Mouse (Mus musculus) forebrain, embryonic 16.5 days (tissue): Measurements from ENCODE around the gene Smarca4. TPM values are rescaled to one million over a fixed set of nuclear protein-coding genes. Genes with fewer than 3 reads are reported as not detected.
A peak's percentile ranks its signal among the peaks of the same experiment; 100 is the strongest.

ENCODE experiments used
- ATAC-seq: fragments of 200-750 bp; cut with Nextera tagmentation; 2 replicates; pipeline ENCODE4 v1.8.0; 2017; ENCODE audit warnings: mild to moderate bottlenecking, moderate library complexity
- H3K27ac ChIP-seq: fragments of 300-500 bp; sonication (generic); 2 replicates; pipeline ENCODE4 v1.5.1; 2014; ENCODE audit warnings: low read length, control low read depth
- H3K27me3 ChIP-seq: fragments of 300-500 bp; sonication (generic); replicated peaks from 2 replicates; pipeline ENCODE4 v1.6.1; 2014; ENCODE audit warnings: low read length; ENCODE audit not compliant: control insufficient read depth, insufficient read depth
- H3K36me3 ChIP-seq: fragments of 300-500 bp; sonication (generic); 2 replicates; pipeline ENCODE4 v1.6.1; 2014; ENCODE audit not compliant: control insufficient read depth, insufficient read depth
- H3K4me1 ChIP-seq: fragments of 300-500 bp; sonication (generic); replicated peaks from 2 replicates; pipeline ENCODE4 v1.6.1; 2014; ENCODE audit warnings: low read length; ENCODE audit not compliant: control insufficient read depth, insufficient read depth
- H3K4me2 ChIP-seq: fragments of 300-500 bp; sonication (generic); 2 replicates; pipeline ENCODE4 v1.6.1; 2014; ENCODE audit warnings: mild to moderate bottlenecking, low read length, control low read depth
- H3K4me3 ChIP-seq: fragments of 300-500 bp; sonication (generic); replicated peaks from 2 replicates; pipeline ENCODE4 v1.5.1; 2014; ENCODE audit warnings: mild to moderate bottlenecking, low read length, control low read depth
- H3K9ac ChIP-seq: fragments of 300-500 bp; sonication (generic); replicated peaks from 2 replicates; pipeline ENCODE4 v1.6.1; 2014; ENCODE audit warnings: low read depth, low read length, control low read depth
- H3K9me3 ChIP-seq: fragments of 300-500 bp; sonication (generic); 2 replicates; pipeline ENCODE4 v1.6.1; 2016; ENCODE audit warnings: low read length; ENCODE audit not compliant: control insufficient read depth
- WGBS: fragments of 180-500 bp; shearing (Covaris S2); extraction: QIAGEN DNeasy Blood & Tissue Kit; methylation state at CpG from one replicate; pipeline ENCODE4 v1.1.7; 2014; 5-methylcytosine and 5-hydroxymethylcytosine counted together
- polyA plus RNA-seq: library from polyadenylated mRNA; unstranded; fragments of >200 nt; fragmentation: Nextera tagmentation; extraction: Ambion mirVana; gene quantifications from 2 replicates; pipeline ENCODE4 v1.2.1, GENCODE M21; 2015

The Smarca4 gene
- polyA plus RNA-seq, 1 experiment from 2014 or later = 162 TPM

DNA sequence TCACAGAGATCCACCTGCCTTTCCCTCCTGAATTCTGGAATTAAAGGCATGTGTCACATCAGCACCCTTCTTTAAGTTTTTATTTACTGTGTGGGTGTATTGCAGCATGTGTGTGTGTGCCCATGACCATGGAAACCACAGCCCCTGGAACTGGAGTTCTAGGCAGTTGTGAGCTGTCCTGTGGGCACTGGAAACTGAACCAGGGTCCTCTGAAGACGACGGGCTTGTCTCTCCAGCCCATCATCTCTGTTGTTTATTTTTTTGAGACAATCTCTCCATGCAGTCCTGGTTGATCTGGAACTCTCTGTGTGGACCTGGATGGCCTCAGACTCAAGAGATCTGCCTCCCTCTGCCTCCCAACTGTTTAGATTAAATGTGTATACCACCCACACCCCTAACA, 101.0 kb downstream of the Smarca4 start:
- H3K9me3 ChIP-seq = no peaks in the 10 kb centered on the region
- 0 out of 2 replicates have a peak, but pooled peaks cover 3% of the 10 kb centered on the region for H3K4me1 ChIP-seq
- WGBS = 92% methylated on average over 2 of the region's 2 CpGs
- no peak overlapping the region for H3K9ac ChIP-seq
- H3K27me3 ChIP-seq = no peaks in the 10 kb centered on the region
- ATAC-seq = no peak
- no peak overlapping the region for H3K27ac ChIP-seq
- H3K36me3 ChIP-seq = no peaks in the 10 kb centered on the region
- H3K4me2 ChIP-seq = no peak overlapping the region
- no peak overlapping the region for H3K4me3 ChIP-seq

DNA sequence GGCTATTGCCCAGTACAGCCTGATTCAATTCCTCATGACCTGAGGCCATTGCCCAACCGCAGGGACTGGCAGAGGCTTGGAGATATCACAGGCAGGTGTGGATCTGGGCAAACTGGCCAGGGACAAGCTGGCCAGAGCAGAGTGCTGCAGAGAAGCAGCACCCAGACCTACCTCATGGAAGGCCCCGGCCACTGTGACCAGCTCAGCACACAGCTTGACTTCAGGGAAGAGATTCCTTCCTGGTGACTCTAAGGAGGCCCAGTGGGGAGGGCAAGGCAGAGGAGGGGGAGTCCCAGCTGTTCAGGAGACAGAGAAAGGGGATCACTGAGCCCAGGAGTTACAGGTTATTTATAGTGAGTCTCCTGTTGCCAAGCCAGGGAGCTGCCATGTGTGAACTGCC, 105.1 kb downstream of the Smarca4 start:
- no peak overlapping the region for H3K9ac ChIP-seq
- no peaks in the 10 kb centered on the region for H3K36me3 ChIP-seq
- peaks cover 21% of the 10 kb centered on the region for H3K4me1 ChIP-seq
- ATAC-seq = no peak
- H3K27ac ChIP-seq = no peak overlapping the region
- H3K4me3 ChIP-seq = no peak overlapping the region
- no peak overlapping the region for H3K4me2 ChIP-seq
- WGBS = 83% methylated on average over 2 of the region's 2 CpGs
- H3K9me3 ChIP-seq = no peaks in the 10 kb centered on the region
- H3K27me3 ChIP-seq = no peaks in the 10 kb centered on the region

DNA sequence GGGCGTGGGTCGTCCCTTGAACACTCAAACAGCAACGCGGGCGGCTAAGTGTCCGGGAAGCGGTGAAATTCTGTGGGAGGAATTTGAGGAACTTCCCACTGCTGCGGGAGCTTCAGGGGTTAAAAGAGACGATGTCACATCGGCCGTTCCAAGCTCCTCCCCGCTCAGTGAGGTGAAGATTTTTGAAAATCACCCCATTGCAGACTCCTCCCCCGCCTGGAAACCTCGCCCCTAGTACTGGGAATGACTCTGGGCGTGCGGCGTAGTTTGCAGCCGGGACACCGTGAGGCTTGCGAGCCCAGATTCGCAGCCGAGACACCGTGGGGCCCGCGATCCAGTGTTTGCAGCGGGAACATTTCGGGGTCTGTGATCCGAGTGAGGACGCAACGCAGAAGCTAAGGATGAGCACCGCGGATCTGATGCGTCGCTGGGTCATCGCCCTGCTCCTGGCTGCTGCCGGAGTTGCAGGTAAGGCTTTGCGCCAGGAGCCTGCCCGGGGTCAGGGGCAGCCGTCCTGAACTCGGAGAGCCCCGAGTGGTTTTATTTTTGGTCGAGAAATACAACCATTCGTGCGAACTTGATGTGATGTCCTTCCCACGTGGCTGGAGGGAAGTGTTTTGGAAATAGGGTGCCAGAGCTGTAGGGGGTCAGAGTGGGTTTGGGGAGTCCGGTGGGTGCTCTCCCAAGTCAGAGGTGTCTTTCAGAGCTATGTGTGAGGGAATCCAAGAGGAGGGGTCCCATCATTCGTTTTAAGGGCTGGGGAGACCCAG, 107.6 kb downstream of the Smarca4 start, which contains the start of gene Ldlr:
Gene Ldlr, plus strand, starts transcription at position 107 of the 770 bp plus-strand sequence.
- H3K36me3 ChIP-seq = no peaks in the 10 kb centered on the region
- peak; percentile 84 for ATAC-seq
- WGBS = under 1% methylated on average over 47 of the region's 47 CpGs

DNA sequence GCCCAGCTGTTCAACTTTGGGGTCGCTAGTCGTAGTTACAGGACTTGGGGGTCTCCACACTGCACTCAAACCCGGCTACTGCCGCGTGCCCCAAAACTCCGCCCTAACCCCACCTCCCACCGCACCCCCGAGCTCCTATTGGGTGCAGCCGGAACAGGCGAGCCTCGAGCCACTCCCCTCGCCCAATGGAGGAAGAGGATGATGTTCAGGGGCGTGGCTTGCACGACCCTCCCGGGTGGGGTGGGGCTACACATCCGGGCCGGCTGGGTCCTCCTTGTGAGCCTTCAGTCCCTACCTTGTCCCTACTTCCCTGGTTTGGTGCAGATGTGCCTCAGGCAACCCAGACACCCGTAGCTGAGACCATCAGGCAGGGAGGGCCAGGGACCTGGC, 108.2 kb downstream of the Smarca4 start:
- peak overlapping the region; percentile 92 for H3K27ac ChIP-seq
- H3K4me3 ChIP-seq = peak overlapping the region; percentile 70
- no peaks in the 10 kb centered on the region for H3K36me3 ChIP-seq
- H3K27me3 ChIP-seq = no peaks in the 10 kb centered on the region
- under 1% methylated on average over 16 of the region's 18 CpGs for WGBS
- H3K4me2 ChIP-seq = peak overlapping the region; percentile 78
- peaks cover 25% of the 10 kb centered on the region for H3K4me1 ChIP-seq
- H3K9me3 ChIP-seq = no peaks in the 10 kb centered on the region
- H3K9ac ChIP-seq = peak overlapping the region; percentile 63
- peak; percentile 97 for ATAC-seq

More for the DNA sequence above, 107.6 kb downstream of the Smarca4 start, which contains the start of gene Ldlr:
- H3K4me3 ChIP-seq = peak within 1 kb of the TSS; percentile 70
- H3K9me3 ChIP-seq = no peaks in the 10 kb centered on the region
- H3K4me2 ChIP-seq = peak within 1 kb of the TSS; percentile 78
- peak within 1 kb of the TSS; percentile 92 for H3K27ac ChIP-seq
- H3K4me1 ChIP-seq = peaks cover 25% of the 10 kb centered on the region
- H3K27me3 ChIP-seq = no peaks in the 10 kb centered on the region
- H3K9ac ChIP-seq = peak within 1 kb of the TSS; percentile 63

DNA sequence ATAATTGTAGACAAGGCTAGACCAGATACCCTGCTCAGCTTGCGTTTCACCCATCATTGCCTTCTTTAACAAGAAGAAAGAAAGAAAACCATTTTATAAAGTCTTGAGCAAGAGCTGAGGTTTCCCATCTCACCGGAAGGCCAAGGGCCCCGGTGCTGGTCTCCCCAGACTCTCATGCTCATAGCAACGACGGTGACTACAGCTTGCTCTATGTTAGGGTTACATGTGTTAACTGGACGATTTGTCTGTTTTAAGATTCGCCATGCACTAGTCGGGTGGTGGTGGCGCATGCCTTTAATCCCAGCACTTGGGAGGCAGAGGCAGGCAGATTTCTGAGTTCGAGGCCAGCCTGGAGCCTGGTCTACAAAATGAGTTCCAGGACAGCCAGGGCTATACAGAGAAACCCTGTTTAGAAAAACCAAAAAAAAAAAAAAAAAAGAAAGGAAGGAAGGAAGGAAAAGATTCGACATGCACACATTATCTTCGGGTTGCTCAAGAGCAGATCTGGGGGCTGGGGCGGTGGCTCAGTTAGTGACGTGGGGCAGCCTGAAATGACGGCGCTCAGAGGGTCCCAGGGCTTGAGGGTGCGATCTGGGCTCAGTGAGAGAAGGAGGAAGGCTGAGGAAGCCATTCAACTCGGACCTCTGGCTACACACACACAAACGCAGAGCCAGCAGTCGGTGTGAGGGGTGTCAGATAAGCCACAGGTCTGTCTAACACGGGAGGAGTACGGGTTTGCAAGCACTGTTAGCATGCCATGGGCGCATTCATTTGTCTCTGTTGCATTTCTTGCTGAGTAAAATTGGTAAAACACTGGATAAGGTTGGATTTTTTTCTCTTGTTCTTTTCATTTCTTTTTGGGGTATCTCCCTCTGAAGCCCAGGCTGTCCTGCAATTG, 109.5 kb downstream of the Smarca4 start:
- 86% methylated on average over 23 of the region's 23 CpGs for WGBS
- Histone ChIP-seq H3K27me3 (no peaks in the 10 kb centered on the region), H3K36me3 (no peaks in the 10 kb centered on the region), H3K27ac (no peak overlapping the region), H3K4me3 (peak overlapping the region; percentile 70), H3K9ac (no peak overlapping the region; the same call in 1 of the 2 replicates), H3K4me1 (peaks cover 25% of the 10 kb centered on the region), H3K9me3 (no peaks in the 10 kb centered on the region), H3K4me2 (peak overlapping the region; percentile 78)
- ATAC-seq = no peak

DNA sequence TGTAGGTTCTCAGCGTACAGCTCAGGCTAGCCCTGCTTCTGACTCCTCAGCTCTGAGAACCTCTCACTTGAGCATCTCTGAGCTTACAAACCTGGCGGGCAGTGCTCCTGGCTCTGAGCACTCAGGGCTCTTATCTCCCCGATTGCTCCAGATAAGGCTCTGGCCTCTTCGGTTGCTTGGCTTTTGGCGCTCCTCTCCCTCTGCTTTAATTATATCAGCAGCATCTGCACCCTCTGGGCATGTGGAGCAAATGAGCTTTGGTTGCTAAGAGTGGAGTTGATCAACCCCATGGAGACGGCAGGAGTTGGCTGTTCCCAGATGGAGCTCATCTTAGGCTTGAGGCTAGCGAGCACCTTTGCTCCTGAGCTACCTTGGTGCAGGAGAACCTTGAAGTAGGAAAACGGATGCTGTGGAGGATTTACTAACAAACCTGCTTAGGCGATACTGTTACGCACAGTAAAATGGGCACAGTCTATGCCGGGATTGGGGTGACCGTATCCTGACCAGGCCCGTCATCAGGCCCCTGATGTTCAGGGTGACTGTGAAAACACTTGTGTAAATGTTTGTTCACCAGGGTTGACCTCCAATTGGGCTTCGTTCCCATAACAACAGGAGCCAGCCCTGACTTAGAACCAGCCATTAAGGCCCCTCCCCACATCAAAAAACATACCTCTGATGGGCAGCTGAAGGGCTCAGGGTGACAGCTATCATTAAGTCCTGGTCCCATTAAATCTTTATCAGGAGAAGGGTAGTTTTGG, 110.4 kb downstream of the Smarca4 start:
- 82% methylated on average over 14 of the region's 14 CpGs for WGBS

DNA sequence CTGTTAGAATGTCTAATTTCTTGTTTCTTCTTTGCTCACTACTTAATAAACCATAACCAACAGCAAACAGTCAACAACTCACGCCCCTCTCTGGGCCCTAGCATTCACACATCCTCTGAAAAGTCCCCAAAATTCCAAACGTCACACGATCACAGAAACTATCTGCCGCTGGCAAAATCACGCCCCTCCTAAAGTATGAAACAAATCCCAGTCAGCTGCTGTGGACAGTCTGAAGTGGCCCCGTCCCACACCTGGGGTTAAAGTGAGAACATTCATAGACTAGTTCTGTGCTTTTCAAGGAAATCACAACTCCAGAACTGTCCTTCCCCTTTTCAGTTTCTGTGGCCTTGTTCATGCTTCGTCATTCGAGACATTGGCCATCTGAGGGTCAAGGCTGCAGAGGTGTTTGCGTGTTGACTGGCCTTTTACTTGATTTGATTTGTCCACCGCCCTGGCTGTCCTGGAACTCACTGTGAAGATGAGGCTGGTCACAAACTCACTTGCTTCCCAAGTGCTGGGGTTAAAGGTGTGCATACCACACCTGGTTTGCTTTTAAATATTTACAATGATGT, 112.4 kb downstream of the Smarca4 start:
- no peaks in the 10 kb centered on the region for H3K27me3 ChIP-seq
- no peak for ATAC-seq
- H3K4me3 ChIP-seq = no peak overlapping the region
- WGBS = 91% methylated on average over 10 of the region's 10 CpGs
- no peaks in the 10 kb centered on the region for H3K9me3 ChIP-seq
- H3K9ac ChIP-seq = no peak overlapping the region
- no peak overlapping the region for H3K4me2 ChIP-seq
- H3K27ac ChIP-seq = no peak overlapping the region
- peaks cover 20% of the 10 kb centered on the region for H3K4me1 ChIP-seq
- H3K36me3 ChIP-seq = peaks cover 8% of the 10 kb centered on the region; the same call in 1 of the 2 replicates

More for the DNA sequence above, 110.4 kb downstream of the Smarca4 start:
- no peaks in the 10 kb centered on the region for H3K36me3 ChIP-seq
- H3K4me3 ChIP-seq = no peak overlapping the region
- H3K9ac ChIP-seq = no peak overlapping the region
- H3K4me2 ChIP-seq = peak overlapping the region; percentile 6; the same call in 1 of the 2 replicates
- no peak for ATAC-seq
- peaks cover 23% of the 10 kb centered on the region for H3K4me1 ChIP-seq
- no peaks in the 10 kb centered on the region for H3K27me3 ChIP-seq
- H3K9me3 ChIP-seq = no peaks in the 10 kb centered on the region
- no peak overlapping the region for H3K27ac ChIP-seq

DNA sequence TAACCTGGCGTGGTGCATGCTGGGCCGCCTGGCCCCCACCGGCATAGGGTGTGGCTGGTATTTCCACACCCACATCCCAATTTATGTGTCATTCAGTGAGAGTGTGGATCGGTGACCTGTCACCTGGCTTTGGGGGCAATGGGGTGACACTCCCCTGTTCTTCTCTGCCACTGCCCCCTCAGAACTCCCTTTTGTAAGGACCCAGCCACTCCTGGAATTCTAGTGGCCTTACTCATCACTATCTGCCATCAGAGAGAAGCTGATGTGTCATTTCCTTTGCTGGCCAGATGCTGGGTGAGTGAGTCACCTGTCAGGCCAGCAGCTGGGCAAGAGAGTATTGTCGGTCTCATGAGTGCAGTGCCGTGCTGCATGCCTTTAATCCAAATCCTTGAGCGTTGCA, 113.3 kb downstream of the Smarca4 start:
- H3K9me3 ChIP-seq = no peaks in the 10 kb centered on the region
- no peak for ATAC-seq
- H3K27ac ChIP-seq = no peak overlapping the region
- H3K4me1 ChIP-seq = peaks cover 20% of the 10 kb centered on the region
- H3K4me2 ChIP-seq = no peak overlapping the region
- H3K27me3 ChIP-seq = no peaks in the 10 kb centered on the region
- H3K9ac ChIP-seq = no peak overlapping the region
- peaks cover 16% of the 10 kb centered on the region; the same call in 1 of the 2 replicates for H3K36me3 ChIP-seq
- no peak overlapping the region for H3K4me3 ChIP-seq
- WGBS = 92% methylated on average over 7 of the region's 7 CpGs
